Mouse (Mus musculus) WW6 (cell line): ENCODE measurements around the gene Mtm1.
"Not testable (repeated sequence)": the region's sequence is repeated elsewhere in the genome, so short reads cannot be mapped to it uniquely, and the experiment has no call there.

Source experiments
- DNase-seq: peaks from one replicate; pipeline ENCODE4 v3.0.0-alpha.2; 2013; ENCODE audit warnings: low read depth, low spot score

The Mtm1 gene

DNA sequence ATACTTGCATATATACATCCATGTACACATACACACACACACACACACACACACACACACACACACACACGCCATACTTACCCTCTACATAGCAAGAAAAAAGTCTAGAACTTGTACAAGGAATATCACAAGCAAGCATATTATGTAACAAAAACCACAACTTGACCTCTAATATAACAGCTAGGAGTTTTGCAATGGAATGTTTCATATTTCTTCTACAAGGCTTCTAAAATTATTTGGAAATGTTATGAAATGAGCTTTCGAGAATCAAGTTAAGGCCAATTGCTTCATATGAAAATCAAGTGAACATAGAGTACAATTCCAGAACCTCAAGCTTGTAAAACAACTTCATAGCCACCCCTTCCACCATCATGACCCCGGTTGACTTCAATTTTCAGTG is 74.9 kb downstream of the Mtm1 start:
- no peak for DNase-seq

DNA sequence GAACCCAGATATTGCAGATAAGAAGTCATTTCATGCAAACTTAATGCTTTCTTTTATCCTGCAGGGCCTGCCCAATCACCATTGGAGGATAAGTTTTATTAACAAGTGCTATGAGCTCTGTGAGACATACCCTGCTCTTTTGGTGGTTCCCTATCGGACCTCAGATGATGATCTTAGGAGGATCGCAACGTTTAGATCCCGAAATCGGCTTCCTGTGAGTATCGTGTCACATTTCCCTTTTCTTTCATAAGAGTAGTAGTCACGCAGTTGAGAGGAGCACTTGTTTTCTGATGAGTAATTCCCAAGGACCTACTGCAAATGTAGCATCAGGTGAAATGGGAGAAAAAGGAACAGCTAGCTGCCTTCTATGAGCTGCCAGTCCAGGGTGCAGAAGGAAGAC is 76.5 kb downstream of the Mtm1 start:
- no peak for DNase-seq

DNA sequence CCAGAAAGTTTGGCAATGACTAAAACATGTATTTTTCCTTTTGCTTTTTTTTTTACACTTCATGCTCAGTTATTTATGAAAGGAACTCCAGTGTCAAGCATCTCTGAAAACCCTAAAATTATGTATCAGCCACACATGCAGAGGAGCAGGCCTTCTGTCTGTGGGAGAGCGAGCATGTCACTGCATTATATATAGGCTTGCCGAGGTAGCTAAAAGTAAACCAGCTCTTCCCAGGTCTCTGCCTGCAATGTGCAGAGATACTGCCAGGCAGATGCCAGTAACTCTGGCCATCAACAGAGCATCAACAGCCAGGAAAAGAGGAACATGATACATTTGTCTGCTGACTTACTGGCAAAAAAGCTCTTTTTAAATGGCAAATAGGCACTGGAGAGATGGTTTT is 83.6 kb downstream of the Mtm1 start:
- DNase-seq, result no peak

DNA sequence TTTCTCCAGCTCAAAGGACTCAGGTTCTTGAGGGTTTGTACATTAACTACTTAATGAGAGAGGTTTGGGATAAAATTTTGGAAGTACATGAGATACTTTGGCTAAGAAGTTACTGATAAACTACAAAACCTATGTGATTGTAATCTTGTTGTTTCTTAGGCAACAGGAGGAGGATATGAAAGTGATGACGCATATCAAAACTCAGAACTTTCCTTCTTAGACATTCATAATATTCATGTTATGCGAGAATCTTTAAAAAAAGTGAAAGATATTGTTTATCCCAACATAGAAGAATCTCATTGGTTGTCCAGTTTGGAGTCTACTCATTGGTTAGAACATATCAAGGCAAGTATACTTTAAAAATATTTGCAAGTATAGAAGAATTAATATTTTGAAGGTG is 85.4 kb downstream of the Mtm1 start:
- DNase-seq, result no peak

DNA sequence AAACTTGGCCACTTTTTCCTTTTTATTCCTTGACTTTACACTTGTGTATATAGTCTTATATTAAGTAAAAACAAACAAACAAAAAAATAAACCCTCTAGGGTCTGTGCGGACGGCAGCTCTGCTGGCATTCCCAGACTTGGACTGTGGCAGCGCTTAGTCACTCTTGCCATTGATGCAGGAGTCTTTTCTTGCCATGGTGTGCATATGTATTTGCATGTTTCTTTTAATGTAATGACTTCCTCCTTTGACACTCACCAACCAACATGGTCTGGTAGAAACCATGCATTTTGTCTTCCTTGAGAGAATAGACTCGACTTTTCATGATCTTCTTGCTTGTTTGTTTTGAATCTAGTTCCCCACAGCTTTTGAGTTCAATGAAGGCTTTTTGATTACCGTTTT is 91.6 kb downstream of the Mtm1 start:
- no peak for DNase-seq

DNA sequence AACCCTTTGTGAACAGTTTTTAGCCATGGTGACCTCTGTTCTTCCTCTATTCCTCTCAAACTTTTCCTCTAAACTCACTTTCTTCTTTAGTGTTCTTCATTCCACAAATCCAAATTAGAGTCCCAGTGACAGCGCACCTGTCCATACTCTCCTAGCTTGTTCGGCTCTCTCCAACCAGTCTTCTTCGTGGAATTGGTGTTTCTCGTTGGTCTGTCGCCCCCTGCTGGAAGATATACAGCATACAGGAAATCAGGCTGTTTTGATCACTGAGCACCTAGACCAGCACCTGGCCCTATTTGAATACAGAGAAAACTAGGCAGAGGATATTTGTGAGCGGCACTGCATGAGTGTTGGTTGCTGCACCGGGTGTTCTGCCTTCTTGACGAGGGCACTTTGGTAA is 100.7 kb downstream of the Mtm1 start:
- no peak for DNase-seq

DNA sequence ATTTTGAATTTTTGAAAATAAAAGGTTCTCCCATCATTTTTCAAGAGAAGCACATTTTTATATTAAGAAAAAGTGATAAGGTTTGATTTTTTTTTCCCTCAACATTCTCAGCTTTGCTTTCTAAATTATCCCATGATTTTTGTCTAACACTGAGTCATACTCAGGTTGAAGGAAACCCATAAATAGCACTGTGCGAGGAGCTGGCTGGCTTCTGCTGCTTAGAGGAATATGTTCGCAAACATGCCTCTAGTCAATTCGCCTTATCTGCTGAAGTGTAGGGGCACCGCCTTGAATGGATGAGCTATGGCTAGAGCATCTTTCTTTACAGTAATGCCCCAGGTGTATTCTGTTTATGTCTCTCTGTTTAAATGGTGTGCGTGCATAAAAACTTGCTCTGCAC is 103.8 kb downstream of the Mtm1 start:
- no peak for DNase-seq

DNA sequence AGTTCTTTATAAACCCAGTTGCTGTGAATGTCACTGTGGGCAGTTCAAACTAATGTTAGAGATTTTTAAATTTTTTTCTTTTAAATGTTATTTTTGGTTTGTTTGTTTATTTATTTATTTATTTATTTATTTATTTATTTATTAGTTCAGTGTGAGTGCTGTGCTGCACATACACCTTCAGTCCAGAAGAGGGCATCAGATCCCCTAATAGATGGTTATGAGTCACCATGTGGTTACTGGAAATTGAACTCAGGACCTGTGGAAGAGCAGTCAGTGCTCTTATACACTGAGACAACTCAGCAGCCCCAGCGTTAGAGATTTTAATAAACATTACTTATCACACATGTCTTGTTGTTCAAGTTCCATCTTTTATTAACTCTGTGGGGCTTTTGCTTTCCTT is 141.5 kb downstream of the Mtm1 start:
- DNase-seq, result no peak

DNA sequence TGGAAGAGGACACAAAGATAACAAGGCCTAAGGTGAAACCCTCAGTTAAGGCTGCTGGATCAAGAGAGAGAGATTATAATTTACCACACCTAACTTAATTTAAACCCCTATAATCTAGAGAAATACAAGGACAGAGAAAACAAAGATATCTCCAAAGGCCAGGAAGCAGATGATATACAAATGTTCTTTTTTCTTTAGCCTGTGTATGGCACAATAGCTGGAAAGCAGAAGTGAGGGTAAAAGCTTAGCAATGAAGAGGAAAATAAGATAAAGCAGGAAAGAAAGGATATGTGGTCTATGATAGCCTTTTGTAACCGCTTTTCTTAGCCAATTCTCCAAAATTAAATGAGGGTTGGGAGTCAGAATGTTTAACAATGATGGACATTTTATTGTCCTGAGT is 144.8 kb downstream of the Mtm1 start:
- no peak for DNase-seq

DNA sequence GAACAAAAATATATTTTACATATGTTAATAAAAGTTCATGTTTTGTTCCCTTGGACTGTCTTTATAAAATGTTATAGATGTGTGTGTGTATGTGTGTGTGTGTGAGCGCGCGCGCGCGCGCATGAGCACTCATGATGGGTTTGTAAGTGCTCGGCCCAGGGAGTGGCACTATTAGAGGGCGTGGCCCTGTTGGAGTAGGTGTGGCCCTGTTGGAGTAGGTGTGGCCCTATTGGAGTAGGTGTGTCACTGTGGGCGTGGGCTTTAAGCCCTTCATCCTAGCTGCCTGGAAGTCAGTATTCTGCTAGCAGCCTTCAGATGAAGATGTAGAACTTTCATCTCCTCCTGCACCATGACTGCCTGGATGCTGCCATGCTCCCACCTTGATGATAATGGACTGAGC is 151.2 kb downstream of the Mtm1 start:
- not testable (repeated sequence) for DNase-seq

DNA sequence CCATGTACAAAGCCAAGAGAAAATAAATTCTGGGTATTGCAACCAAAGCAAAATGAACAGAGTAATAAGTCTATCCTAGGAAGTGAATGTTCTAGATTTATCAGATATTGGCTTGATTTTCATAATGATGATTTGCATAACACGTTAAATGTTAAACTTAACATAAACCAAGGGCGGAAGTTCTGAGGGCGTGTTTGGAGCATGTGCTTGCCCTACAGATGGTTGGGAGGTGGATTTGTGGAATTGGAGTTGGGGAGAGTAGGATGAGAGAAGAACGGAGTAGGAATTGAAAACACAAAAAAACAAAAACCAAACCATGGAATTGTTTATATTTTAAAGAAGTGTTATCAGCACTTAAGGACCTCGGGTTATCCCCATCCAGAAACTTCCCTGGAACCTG is 153.5 kb downstream of the Mtm1 start:
- DNase-seq, result no peak

DNA sequence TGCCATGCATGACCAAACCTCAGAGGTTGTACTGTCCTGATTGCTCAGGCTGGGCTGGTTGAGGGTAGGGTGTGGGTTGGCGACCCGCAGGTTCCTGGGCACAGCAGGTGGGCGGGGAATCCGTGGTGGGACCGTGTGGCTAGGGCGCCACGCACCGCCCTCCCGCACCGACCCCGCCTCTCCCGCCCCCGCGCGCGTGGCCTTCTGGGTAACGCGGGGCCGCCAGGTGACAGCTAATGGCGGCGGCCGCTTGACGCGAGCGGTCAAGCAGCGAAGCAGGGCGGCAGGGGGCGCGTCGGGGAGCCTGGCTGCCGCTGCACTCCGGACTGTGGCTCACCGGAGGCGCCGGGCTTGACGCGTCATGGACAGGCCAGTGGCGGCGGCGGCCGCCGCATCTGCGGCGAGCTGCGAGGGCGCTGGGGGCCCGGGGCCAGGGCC is 154.0 kb downstream of the Mtm1 start, which contains the start of gene Mtmr1:
TSS of gene Mtmr1 (plus strand) at position 207 of the 438 bp plus-strand sequence.
- DNase-seq, result no peak

DNA sequence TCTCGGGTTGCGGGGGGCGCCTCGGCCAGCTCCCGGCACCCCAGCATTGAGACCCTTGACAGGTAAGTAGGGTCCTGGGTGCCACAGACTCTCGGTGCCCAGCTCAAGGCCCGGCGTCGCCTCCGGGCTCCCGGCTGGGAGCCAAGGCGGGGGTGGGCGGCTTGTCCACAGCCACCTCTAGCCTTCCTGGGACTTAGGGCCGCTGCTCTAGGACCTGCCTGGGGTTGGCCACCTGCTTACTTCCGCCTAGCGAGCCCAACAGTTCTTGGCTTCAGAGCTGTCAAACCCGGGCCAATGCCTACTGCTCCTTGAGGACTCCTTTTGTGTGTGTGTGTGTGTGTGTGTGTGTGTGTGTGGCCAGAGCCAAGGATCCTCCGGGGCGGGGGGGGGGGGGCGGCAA is 154.4 kb downstream of the Mtm1 start:
- no peak for DNase-seq
